Mouse (Mus musculus): ENCODE measurements around the gene Mrpl2. TPM values are rescaled to one million over a fixed set of nuclear protein-coding genes. Genes with fewer than 3 reads are reported as not detected.

The Mrpl2 gene
- polyA plus RNA-seq, 1 experiment: 151 TPM

DNA sequence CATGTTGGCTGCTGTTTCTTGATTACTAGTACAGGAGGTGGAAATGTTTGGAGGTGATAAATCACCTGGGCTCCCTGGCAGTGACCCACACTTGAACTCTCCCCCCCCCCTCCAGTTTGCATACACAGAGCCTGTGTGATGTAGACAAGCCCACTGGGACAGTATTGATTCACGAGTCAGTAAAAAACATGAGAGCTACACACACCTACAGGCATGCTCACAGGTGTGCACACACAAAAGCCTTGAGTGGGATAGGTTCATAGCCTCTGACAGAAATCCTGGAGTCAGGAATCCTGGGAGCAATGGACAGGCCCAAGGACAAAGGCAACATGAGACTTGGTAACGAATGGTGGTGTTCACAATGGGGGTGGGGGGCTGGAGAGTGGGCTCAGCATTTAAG, 33.8 kb upstream of the Mrpl2 start:
- H3K27me3 ChIP-seq (ENCODE audit: control insufficient read depth, insufficient read depth, insufficient read length): no peaks in the 10 kb centered on the region
- no peaks in the 10 kb centered on the region for H3K79me2 ChIP-seq (ENCODE audit: control insufficient read depth, insufficient read depth)
- no peak overlapping the region for H3ac ChIP-seq (ENCODE audit: control insufficient read depth, insufficient read length, low read depth)
- H3K79me3 ChIP-seq (ENCODE audit: low read depth): no peaks in the 10 kb centered on the region
- TF ChIP-seq MYOG (IDR thresholded peaks at IDR 0.05; ENCODE audit: control insufficient read depth, extremely low read depth, insufficient read length): no peak
- H3K36me3 ChIP-seq (ENCODE audit: control insufficient read depth, insufficient read depth): no peaks in the 10 kb centered on the region
- no peak overlapping the region for H3K4me3 ChIP-seq (ENCODE audit: insufficient read depth, poor library complexity, severe bottlenecking)

DNA sequence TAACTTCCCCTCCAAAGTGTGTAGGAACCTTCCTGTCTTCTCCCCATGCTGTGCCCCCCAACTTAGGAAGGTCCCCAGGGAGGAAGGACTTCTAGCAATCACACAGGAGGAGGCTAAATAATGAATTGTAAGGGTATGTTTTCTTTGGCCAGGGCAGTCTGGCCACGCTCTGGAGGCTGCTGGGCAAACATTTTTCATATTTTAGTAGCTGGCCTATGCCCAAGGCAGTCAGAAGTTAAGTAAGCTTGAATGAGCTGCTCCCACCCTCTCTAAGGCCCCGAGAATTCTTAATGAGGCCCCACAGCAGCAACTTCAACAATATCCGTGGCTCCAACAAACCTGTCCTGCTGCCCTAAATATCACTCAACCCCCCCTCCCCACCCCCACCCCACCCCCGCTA, 33.2 kb upstream of the Mrpl2 start:
- Histone ChIP-seq H3K36me3 (ENCODE audit: control insufficient read depth, insufficient read depth) (no peaks in the 10 kb centered on the region), H3K27me3 (ENCODE audit: control insufficient read depth, insufficient read depth, insufficient read length) (no peaks in the 10 kb centered on the region), H3K79me2 (ENCODE audit: control insufficient read depth, insufficient read depth) (no peaks in the 10 kb centered on the region), H3K79me3 (ENCODE audit: low read depth) (no peaks in the 10 kb centered on the region), H3K4me3 (ENCODE audit: insufficient read depth, poor library complexity, severe bottlenecking) (no peak overlapping the region), H3ac (ENCODE audit: control insufficient read depth, insufficient read length, low read depth) (no peak overlapping the region)
- TF ChIP-seq MYOG (IDR thresholded peaks at IDR 0.05; ENCODE audit: control insufficient read depth, extremely low read depth, insufficient read length): no peak
- no peak for TF ChIP-seq FOSL1 (IDR thresholded peaks at IDR 0.05; ENCODE audit: insufficient read depth, low read length, poor library complexity, severe bottlenecking)
- no peak for TF ChIP-seq MAX (IDR thresholded peaks at IDR 0.05)
- no peak for TF ChIP-seq MYOD1 (IDR thresholded peaks at IDR 0.05; ENCODE audit: control insufficient read depth, insufficient read length, low read depth)
- TF ChIP-seq CTCF (IDR thresholded peaks at IDR 0.05; ENCODE audit: control insufficient read depth, insufficient read depth, insufficient read length): no peak
- no peak for TF ChIP-seq USF1 (IDR thresholded peaks at IDR 0.05; ENCODE audit: low read depth)
- TF ChIP-seq CEBPB (IDR thresholded peaks at IDR 0.05; ENCODE audit: low read depth): no peak

DNA sequence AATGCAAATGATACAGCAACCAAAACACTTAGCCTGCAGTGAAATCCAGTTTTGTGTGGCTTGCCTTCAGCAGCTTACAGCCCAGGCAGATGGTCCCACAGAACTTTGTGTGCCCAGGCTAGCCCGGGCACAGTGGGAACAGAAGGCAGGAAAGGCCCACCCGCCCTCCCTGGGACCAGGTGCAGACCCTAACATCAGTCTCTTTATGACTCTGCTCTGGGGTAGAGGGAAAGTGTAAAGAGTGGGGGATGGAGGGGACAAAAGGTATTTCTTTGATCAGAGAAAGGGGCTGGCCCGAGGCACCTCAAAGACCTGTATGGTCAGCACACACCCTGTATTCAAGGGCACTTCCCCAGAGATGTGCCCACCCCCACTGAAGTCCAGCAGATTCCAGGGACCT, 32.8 kb upstream of the Mrpl2 start:
- TF ChIP-seq USF1 (IDR thresholded peaks at IDR 0.05; ENCODE audit: low read depth): no peak

DNA sequence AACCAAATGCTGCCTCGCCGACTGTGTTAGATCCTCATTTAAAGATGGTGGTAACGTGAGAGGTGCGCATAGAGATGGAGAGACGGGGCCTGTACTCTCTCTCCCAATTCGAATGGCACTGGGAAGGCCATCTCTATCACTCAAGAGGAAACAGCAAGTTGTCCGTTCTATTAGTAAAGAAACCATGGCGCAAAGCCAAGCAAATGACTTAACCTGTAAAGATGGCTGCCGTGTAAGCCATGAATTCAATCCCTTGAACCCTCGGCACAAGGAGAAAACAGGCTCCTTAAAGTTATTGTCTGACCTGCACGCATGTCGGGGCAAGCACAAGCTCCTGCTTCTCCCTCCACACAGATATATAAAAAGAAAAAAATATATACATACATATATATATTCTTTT, 28.2 kb upstream of the Mrpl2 start:
- no peak overlapping the region for H3K4me3 ChIP-seq (ENCODE audit: insufficient read depth, poor library complexity, severe bottlenecking)
- no peaks in the 10 kb centered on the region for H3K79me2 ChIP-seq (ENCODE audit: control insufficient read depth, insufficient read depth)
- no peaks in the 10 kb centered on the region for H3K79me3 ChIP-seq (ENCODE audit: low read depth)
- no peaks in the 10 kb centered on the region for H3K36me3 ChIP-seq (ENCODE audit: control insufficient read depth, insufficient read depth)
- TF ChIP-seq USF1 (IDR thresholded peaks at IDR 0.05; ENCODE audit: low read depth): no peak
- no peak for TF ChIP-seq MYOD1 (IDR thresholded peaks at IDR 0.05; ENCODE audit: control insufficient read depth, insufficient read length, low read depth)
- no peak for TF ChIP-seq CTCF (IDR thresholded peaks at IDR 0.05; ENCODE audit: control insufficient read depth, insufficient read depth, insufficient read length)
- TF ChIP-seq MAX (IDR thresholded peaks at IDR 0.05): no peak
- no peak for TF ChIP-seq FOSL1 (IDR thresholded peaks at IDR 0.05; ENCODE audit: insufficient read depth, low read length, poor library complexity, severe bottlenecking)
- no peak for TF ChIP-seq CEBPB (IDR thresholded peaks at IDR 0.05; ENCODE audit: low read depth)
- TF ChIP-seq MYOG (IDR thresholded peaks at IDR 0.05; ENCODE audit: control insufficient read depth, extremely low read depth, insufficient read length): no peak
- no peak overlapping the region for H3ac ChIP-seq (ENCODE audit: control insufficient read depth, insufficient read length, low read depth)
- H3K27me3 ChIP-seq (ENCODE audit: control insufficient read depth, insufficient read depth, insufficient read length): no peaks in the 10 kb centered on the region

More for the DNA sequence above, 32.8 kb upstream of the Mrpl2 start:
- no peak overlapping the region for H3ac ChIP-seq (ENCODE audit: control insufficient read depth, insufficient read length, low read depth)
- no peaks in the 10 kb centered on the region for H3K27me3 ChIP-seq (ENCODE audit: control insufficient read depth, insufficient read depth, insufficient read length)
- no peak overlapping the region for H3K4me3 ChIP-seq (ENCODE audit: insufficient read depth, poor library complexity, severe bottlenecking)
- H3K79me2 ChIP-seq (ENCODE audit: control insufficient read depth, insufficient read depth): no peaks in the 10 kb centered on the region
- H3K79me3 ChIP-seq (ENCODE audit: low read depth): no peaks in the 10 kb centered on the region
- H3K36me3 ChIP-seq (ENCODE audit: control insufficient read depth, insufficient read depth): no peaks in the 10 kb centered on the region

- TF ChIP-seq CEBPB (IDR thresholded peaks at IDR 0.05; ENCODE audit: low read depth) (no peak), USF1 (IDR thresholded peaks at IDR 0.05; ENCODE audit: low read depth) (no peak), FOSL1 (IDR thresholded peaks at IDR 0.05; ENCODE audit: insufficient read depth, low read length, poor library complexity, severe bottlenecking) (no peak), MYOG (IDR thresholded peaks at IDR 0.05; ENCODE audit: control insufficient read depth, extremely low read depth, insufficient read length) (no peak), CTCF (IDR thresholded peaks at IDR 0.05; ENCODE audit: control insufficient read depth, insufficient read depth, insufficient read length) (no peak), MYOD1 (IDR thresholded peaks at IDR 0.05; ENCODE audit: control insufficient read depth, insufficient read length, low read depth) (no peak), MAX (IDR thresholded peaks at IDR 0.05) (no peak)
- no peaks in the 10 kb centered on the region for H3K79me3 ChIP-seq (ENCODE audit: low read depth)
- no peak overlapping the region for H3ac ChIP-seq (ENCODE audit: control insufficient read depth, insufficient read length, low read depth)
- no peaks in the 10 kb centered on the region for H3K27me3 ChIP-seq (ENCODE audit: control insufficient read depth, insufficient read depth, insufficient read length)
- H3K79me2 ChIP-seq (ENCODE audit: control insufficient read depth, insufficient read depth): no peaks in the 10 kb centered on the region
- no peak overlapping the region for H3K4me3 ChIP-seq (ENCODE audit: insufficient read depth, poor library complexity, severe bottlenecking)
- H3K36me3 ChIP-seq (ENCODE audit: control insufficient read depth, insufficient read depth): no peaks in the 10 kb centered on the region
Observed at GRCm38 (mm10) chr17:46618394-46618768, 27.6 kb upstream of the Mrpl2 start.

DNA sequence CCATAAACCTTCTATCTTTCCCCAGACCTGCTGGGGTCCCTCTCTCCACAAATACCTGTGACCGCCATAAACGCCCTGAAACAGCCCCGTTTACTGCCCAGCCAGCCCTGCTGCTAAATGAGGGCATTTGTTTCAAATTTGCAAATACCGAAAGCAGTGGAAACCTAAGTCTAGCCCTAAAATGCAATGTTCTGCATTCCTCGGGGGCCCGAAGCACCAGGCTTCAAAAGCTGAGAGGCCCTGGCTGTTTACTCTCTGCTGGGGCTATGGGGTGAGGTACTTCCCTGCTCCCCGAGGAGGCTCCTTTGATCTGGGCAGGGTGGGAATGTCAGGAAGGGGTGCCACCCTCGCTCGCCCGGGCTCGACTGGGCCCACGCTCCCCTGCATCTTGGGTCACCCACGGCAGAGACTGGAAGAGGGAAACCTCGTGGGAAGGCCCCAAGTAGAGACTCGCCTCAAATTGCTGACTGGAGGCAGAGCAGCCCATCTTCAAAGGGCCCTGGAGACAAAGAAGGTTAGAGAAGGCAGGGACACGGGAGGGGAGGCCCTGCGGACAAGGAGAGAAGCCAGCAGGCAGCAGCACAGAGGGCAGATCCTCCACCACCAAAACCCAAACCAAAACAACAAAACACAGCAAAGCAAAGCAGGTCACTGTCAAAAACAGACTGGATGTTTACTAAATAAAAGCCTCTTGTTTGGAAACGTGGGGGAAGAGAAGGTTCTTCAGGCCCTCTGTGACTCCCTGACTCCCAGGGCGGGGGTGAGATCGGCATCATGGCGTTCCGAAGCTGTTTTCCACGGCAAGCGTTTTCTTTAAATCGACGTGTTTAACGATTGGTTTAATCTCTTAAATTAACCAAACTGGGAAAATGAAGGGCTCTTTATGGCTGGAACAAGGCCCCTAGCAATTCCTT, 27.0 kb upstream of the Mrpl2 start:
- TF ChIP-seq CTCF (IDR thresholded peaks at IDR 0.05; ENCODE audit: control insufficient read depth, insufficient read depth, insufficient read length) (no peak), CEBPB (IDR thresholded peaks at IDR 0.05; ENCODE audit: low read depth) (no peak), MYOD1 (IDR thresholded peaks at IDR 0.05; ENCODE audit: control insufficient read depth, insufficient read length, low read depth) (no peak), FOSL1 (IDR thresholded peaks at IDR 0.05; ENCODE audit: insufficient read depth, low read length, poor library complexity, severe bottlenecking) (no peak), MYOG (IDR thresholded peaks at IDR 0.05; ENCODE audit: control insufficient read depth, extremely low read depth, insufficient read length) (no peak), MAX (IDR thresholded peaks at IDR 0.05) (no peak), USF1 (IDR thresholded peaks at IDR 0.05; ENCODE audit: low read depth) (no peak)
- Histone ChIP-seq H3K79me2 (ENCODE audit: control insufficient read depth, insufficient read depth) (no peaks in the 10 kb centered on the region), H3K79me3 (ENCODE audit: low read depth) (no peaks in the 10 kb centered on the region), H3ac (ENCODE audit: control insufficient read depth, insufficient read length, low read depth) (no peak overlapping the region), H3K4me3 (ENCODE audit: insufficient read depth, poor library complexity, severe bottlenecking) (no peak overlapping the region), H3K36me3 (ENCODE audit: control insufficient read depth, insufficient read depth) (no peaks in the 10 kb centered on the region), H3K27me3 (ENCODE audit: control insufficient read depth, insufficient read depth, insufficient read length) (no peaks in the 10 kb centered on the region)
